Mouse (Mus musculus) embryo, embryonic 11 days (tissue): ENCODE results near the gene Phf7.
A peak's percentile ranks its signal among the peaks of the same experiment; 100 is the strongest.

Experiments
- DNase-seq: peaks from one replicate; pipeline ENCODE4 v3.0.0-alpha.2; 2015

The Phf7 gene

DNA sequence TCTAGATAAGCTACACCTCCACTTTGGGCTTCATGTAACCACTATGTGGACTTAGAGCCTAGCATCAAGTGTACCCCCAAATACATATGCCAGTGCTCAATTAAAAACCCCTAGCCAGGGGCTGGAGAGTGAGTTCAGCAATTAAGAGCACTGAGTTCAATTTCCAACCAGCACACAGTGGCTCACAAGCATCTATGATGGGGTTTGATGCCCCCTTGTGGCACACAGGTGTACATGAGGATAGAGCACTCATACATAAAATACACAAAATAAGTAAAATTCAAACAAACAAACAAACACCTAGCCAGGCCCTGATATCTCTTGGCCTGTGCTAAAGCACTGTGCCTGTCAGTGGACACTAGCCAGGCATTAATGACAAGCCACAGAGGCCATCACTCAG, 55.1 kb downstream of the Phf7 start:
- DNase-seq: peak; percentile 34

DNA sequence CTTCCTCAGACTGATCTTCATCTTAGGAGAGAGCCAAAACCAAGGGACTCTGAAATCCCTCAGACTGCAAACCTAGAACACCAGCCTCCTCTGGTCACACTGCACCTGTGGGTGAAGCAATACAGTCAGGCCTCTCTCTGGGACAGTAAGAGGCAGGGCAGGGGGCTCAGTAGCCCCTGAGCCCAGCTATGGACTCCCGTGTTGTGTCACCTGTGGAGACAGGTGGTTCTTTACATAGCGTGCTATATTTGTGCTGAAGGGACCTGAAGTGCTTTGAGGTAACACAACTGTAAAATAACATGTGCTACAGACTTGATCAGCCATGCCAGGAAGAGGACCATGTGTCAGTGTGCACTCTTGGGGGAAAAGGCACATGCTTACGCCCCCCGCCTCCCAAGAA, 55.6 kb downstream of the Phf7 start:
- DNase-seq: no peak

DNA sequence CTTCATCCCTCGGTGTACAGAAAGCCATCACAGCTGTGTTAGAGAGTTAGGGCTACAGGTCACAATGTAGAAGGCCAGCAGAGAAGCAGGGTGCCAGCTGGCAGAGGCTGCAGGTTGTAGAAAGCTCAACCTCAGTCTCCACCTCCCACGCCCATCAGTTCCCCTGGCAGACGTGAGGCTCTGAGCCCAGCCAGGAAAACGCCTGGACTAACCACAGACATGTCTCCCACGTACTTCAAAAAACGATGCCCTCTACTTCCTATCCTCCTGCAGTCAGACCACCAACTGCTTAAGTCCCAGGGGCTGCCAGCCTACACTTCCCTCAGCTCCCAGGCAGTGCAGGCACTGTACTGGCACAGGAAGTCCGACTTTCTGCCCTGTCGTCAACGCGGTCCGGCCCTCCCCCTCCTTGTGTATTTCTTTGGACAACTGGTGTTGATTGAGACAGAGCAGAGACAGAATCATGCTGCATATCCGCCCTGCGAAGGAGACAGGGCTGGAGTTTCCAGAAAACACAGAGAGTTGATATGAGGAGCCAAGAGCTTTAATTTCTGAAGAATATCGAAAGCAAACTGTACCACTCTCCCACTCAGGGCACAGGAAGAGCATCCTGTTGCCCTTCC, 56.1 kb downstream of the Phf7 start:
- no peak for DNase-seq

DNA sequence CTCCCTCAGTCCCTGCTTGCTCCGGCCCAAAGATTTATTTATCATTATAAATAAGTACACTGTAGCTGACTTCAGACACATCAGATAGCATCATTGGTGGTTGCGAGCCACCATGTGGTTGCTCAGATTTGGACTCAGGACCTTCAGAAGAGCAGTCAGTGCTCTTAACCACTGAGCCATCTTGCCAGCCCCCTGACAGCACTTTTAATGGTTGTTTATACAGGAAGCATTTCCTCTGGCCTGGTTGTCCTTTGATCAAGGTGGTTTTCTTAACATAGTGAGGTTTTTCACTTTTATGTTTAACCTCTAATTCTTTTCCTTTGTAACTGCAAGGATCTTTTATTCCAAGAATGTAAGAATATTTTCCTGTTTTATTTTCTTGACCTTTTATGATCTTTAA, 56.7 kb downstream of the Phf7 start:
- DNase-seq: no peak

DNA sequence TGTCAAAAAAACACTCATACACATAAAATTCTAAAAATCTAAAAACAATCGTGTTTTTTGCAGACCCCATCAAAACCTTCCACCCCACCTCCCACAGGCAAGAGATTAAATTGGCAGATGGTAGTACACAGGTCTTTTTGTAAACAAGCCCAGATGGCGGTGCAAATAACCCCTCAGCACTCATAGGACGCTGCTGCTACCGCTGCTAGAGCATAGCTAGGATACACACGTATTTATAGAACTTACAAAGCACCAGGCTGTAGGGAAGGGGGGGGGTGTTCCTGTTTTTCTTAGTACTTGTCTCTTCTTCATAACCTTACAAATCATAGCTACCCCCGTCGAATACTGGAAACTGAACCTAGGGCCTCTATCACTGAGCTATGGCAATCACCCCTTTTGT, 57.3 kb downstream of the Phf7 start:
- no peak for DNase-seq

DNA sequence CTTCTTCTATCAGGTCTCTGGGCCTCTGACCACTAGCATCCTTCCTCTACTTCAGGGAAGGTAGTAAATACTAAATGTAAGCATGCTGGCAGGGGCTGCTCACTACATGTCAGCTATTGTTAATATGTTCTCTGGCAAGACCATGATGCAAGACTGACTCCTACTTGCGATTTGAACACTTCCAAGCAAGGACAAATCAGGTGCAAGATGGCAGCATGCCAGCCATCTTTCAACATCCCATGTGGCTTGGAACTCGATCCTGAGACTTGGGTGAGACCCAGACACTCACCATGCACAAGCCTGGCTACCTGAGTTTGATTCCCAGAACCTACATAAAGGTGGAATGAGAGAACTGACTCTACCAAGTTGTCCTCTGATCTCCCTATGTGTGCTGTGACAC, 59.2 kb downstream of the Phf7 start:
- DNase-seq: no peak

DNA sequence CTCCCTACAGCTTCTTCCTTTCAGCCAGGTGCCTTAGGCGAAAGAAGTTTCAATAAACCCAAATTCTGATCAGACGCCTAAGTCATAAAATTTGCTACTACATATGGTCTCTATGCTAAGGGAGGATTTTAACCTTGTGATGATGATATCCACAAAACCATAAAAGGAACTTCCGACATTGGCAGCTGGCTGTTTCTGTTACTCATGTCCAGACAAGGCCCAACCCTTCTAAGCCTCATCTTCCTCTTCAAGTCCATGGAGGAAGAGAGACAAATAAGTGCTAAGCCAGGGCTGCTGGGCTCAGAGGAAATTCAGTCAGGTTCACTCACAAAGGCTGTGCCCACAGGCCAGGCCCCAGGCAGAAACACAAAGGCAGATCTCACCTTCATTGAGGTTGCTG, 61.8 kb downstream of the Phf7 start:
- DNase-seq: no peak

DNA sequence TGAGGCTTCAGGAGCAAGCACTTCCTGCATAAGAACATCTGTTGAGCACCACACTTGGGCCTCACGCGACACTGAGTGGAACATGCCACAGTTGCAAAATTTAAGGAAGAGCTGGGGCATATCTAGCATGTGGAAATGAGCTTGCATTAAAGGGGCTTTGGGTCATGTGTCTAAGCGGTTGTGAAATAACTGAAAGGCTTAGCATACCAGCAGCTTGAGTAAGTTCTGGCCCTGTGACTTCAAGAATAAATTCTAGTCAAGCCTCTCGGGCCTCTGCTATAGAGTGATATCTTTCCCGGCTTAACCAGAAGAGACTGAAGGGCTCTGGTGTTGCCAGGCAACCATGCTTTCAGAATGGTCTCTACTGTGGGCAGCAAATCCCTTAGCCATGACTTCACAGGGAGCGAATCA, 62.3 kb downstream of the Phf7 start:
- peak; percentile 17 for DNase-seq
